Mouse (Mus musculus): ENCODE data around the gene Tagln2. TPM values are rescaled to one million over a fixed set of nuclear protein-coding genes. Genes with fewer than 3 reads are reported as not detected.

Gene Tagln2
- polyA plus RNA-seq, 1 experiment from 2014 or later: 43.5 TPM

- 82% methylated on average over 3 of the region's 3 CpGs for WGBS
- no peak for ATAC-seq (ENCODE audit: low FRiP score, low TSS enrichment)
- no peaks in the 10 kb centered on the region for H3K27me3 ChIP-seq (ENCODE audit: control insufficient read depth, insufficient read depth, low read length)
- H3K4me1 ChIP-seq (ENCODE audit: control insufficient read depth, insufficient read depth, low read length): no peaks in the 10 kb centered on the region
- H3K36me3 ChIP-seq (ENCODE audit: control insufficient read depth, insufficient read depth, low read length): no peaks in the 10 kb centered on the region
- H3K27ac ChIP-seq (replicated peaks; ENCODE audit: low read depth, low read length): no peak overlapping the region
- no peaks in the 10 kb centered on the region for H3K9me3 ChIP-seq (ENCODE audit: control insufficient read depth, low read length)
- no peak overlapping the region for H3K4me3 ChIP-seq (replicated peaks; ENCODE audit: low read depth, low read length)
- H3K9ac ChIP-seq (replicated peaks; ENCODE audit: low read length): no peak overlapping the region
- H3K4me2 ChIP-seq (ENCODE audit: low read length): no peak overlapping the region
- no peak for DNase-seq
Observed at GRCm38 (mm10) chr1:172474196-172474595, 25.7 kb upstream of the Tagln2 start.

DNA sequence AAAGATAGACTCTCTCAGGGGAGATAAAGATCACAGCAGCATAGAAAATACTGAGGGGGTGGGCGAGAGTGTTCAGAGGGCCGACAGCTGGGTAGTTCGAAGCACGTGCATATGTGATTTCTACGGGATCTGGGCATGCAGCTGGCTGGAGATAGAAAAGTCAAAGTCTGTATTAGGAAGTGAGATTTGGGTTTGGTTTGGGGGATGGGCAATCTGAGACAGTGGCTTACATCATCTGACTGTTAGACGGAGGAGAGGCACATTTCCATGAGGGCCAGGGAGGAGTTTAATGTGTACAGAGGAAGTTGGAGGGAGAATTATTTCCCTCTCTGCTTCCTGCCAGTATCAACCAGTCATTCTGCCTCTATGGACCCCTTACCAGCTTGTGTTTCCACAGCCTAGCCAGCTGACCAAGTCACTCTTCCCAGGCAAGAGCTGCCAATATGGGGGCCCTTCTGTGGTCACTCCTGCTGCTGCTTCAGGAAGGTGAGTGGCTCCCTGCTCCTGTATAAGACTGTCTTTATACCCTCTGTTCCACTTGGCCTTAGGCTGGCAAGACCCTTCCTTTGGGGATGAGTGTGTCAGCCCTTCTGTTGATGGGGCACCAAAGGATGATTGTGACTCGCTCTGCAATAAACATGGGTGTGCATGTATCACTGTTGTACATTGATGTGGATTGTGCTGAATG, 24.6 kb upstream of the Tagln2 start, which contains the start of gene Slamf9:
Gene Slamf9 (plus strand): TSS at position 305 of the 688 bp plus-strand sequence.
- Histone ChIP-seq H3K9ac (replicated peaks; ENCODE audit: low read length) (no peak within 1 kb of the TSS), H3K27me3 (ENCODE audit: control insufficient read depth, insufficient read depth, low read length) (no peaks in the 10 kb centered on the region), H3K4me3 (replicated peaks; ENCODE audit: low read depth, low read length) (no peak within 1 kb of the TSS), H3K4me1 (ENCODE audit: control insufficient read depth, insufficient read depth, low read length) (no peaks in the 10 kb centered on the region), H3K27ac (replicated peaks; ENCODE audit: low read depth, low read length) (no peak within 1 kb of the TSS), H3K4me2 (ENCODE audit: low read length) (no peak within 1 kb of the TSS), H3K9me3 (ENCODE audit: control insufficient read depth, low read length) (no peaks in the 10 kb centered on the region), H3K36me3 (ENCODE audit: control insufficient read depth, insufficient read depth, low read length) (no peaks in the 10 kb centered on the region)
- 73% methylated on average over 7 of the region's 7 CpGs for WGBS
- DNase-seq (no peak), ATAC-seq (ENCODE audit: low FRiP score, low TSS enrichment) (no peak)

GRCm38 (mm10) chr1:172478020-172478419, 21.8 kb upstream of the Tagln2 start:
- DNase-seq: no peak
- Histone ChIP-seq H3K27ac (replicated peaks; ENCODE audit: low read depth, low read length) (no peak overlapping the region), H3K4me1 (ENCODE audit: control insufficient read depth, insufficient read depth, low read length) (peaks cover 7% of the 10 kb centered on the region; the same call in 1 of the 2 replicates), H3K4me3 (replicated peaks; ENCODE audit: low read depth, low read length) (no peak overlapping the region), H3K9me3 (ENCODE audit: control insufficient read depth, low read length) (no peaks in the 10 kb centered on the region), H3K36me3 (ENCODE audit: control insufficient read depth, insufficient read depth, low read length) (no peaks in the 10 kb centered on the region), H3K9ac (replicated peaks; ENCODE audit: low read length) (no peak overlapping the region), H3K4me2 (ENCODE audit: low read length) (no peak overlapping the region), H3K27me3 (ENCODE audit: control insufficient read depth, insufficient read depth, low read length) (no peaks in the 10 kb centered on the region)
- WGBS: 79% methylated on average over 5 of the region's 5 CpGs
- no peak for ATAC-seq (ENCODE audit: low FRiP score, low TSS enrichment)

- DNase-seq (no peak), ATAC-seq (ENCODE audit: low FRiP score, low TSS enrichment) (no peak)
- Histone ChIP-seq H3K4me2 (ENCODE audit: low read length) (no peak overlapping the region), H3K36me3 (ENCODE audit: control insufficient read depth, insufficient read depth, low read length) (no peaks in the 10 kb centered on the region), H3K27ac (replicated peaks; ENCODE audit: low read depth, low read length) (no peak overlapping the region), H3K9me3 (ENCODE audit: control insufficient read depth, low read length) (no peaks in the 10 kb centered on the region), H3K4me3 (replicated peaks; ENCODE audit: low read depth, low read length) (no peak overlapping the region), H3K9ac (replicated peaks; ENCODE audit: low read length) (no peak overlapping the region), H3K27me3 (ENCODE audit: control insufficient read depth, insufficient read depth, low read length) (no peaks in the 10 kb centered on the region), H3K4me1 (ENCODE audit: control insufficient read depth, insufficient read depth, low read length) (peaks cover 31% of the 10 kb centered on the region)
- WGBS: 92% methylated on average over 4 of the region's 4 CpGs
Observed at GRCm38 (mm10) chr1:172480376-172480775, 19.5 kb upstream of the Tagln2 start.

DNA sequence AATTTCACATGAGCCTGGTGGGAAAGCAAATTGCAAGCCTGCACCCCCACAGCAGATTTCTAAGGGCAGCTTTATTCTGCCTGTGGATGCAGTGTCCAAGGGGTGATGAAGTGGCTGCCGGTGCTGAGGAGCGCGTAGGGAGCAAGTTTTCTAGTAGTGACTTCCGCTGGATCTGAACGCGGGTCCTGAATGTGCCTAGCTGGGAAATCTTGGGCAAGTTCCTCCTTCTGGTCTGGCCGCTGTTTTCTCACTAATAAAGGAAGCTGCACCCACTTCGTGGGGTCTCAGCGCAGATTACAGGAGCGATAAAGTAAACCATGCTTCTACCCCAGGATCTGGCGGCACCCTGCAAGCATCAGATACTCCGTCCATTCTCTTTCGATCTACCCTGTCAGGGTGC, 18.7 kb upstream of the Tagln2 start:
- Histone ChIP-seq H3K27ac (replicated peaks; ENCODE audit: low read depth, low read length) (no peak overlapping the region), H3K36me3 (ENCODE audit: control insufficient read depth, insufficient read depth, low read length) (no peaks in the 10 kb centered on the region), H3K4me2 (ENCODE audit: low read length) (peak overlapping the region; percentile 86), H3K9me3 (ENCODE audit: control insufficient read depth, low read length) (no peaks in the 10 kb centered on the region), H3K27me3 (ENCODE audit: control insufficient read depth, insufficient read depth, low read length) (no peaks in the 10 kb centered on the region), H3K4me1 (ENCODE audit: control insufficient read depth, insufficient read depth, low read length) (peaks cover 38% of the 10 kb centered on the region), H3K4me3 (replicated peaks; ENCODE audit: low read depth, low read length) (peak overlapping the region; percentile 72), H3K9ac (replicated peaks; ENCODE audit: low read length) (peak overlapping the region; percentile 81; the same call in 1 of the 2 replicates)
- DNase-seq (no peak), ATAC-seq (ENCODE audit: low FRiP score, low TSS enrichment) (no peak)
- WGBS: 18% methylated on average over 13 of the region's 13 CpGs

- H3K9ac ChIP-seq (replicated peaks; ENCODE audit: low read length): peak within 1 kb of the TSS; percentile 81
- no peaks in the 10 kb centered on the region for H3K36me3 ChIP-seq (ENCODE audit: control insufficient read depth, insufficient read depth, low read length)
- ATAC-seq (ENCODE audit: low FRiP score, low TSS enrichment) (peak; percentile 92), DNase-seq (peak; percentile 98)
- no peaks in the 10 kb centered on the region for H3K27me3 ChIP-seq (ENCODE audit: control insufficient read depth, insufficient read depth, low read length)
- H3K4me1 ChIP-seq (ENCODE audit: control insufficient read depth, insufficient read depth, low read length): peaks cover 44% of the 10 kb centered on the region
- peak within 1 kb of the TSS; percentile 86 for H3K4me2 ChIP-seq (ENCODE audit: low read length)
- peak within 1 kb of the TSS; percentile 78 for H3K27ac ChIP-seq (replicated peaks; ENCODE audit: low read depth, low read length)
- under 1% methylated on average over 38 of the region's 38 CpGs for WGBS
- no peaks in the 10 kb centered on the region for H3K9me3 ChIP-seq (ENCODE audit: control insufficient read depth, low read length)
- H3K4me3 ChIP-seq (replicated peaks; ENCODE audit: low read depth, low read length): peak within 1 kb of the TSS; percentile 72
Observed at GRCm38 (mm10) chr1:172481540-172482280, 18.1 kb upstream of the Tagln2 start, which contains the start of gene Igsf9. Gene Igsf9 (plus strand): TSS chr1:172481788.

GRCm38 (mm10) chr1:172482518-172483360, 17.1 kb upstream of the Tagln2 start:
- DNase-seq: peak; percentile 55
- peaks cover 54% of the 10 kb centered on the region for H3K4me1 ChIP-seq (ENCODE audit: control insufficient read depth, insufficient read depth, low read length)
- 2% methylated on average over 12 of the region's 12 CpGs for WGBS

GRCm38 (mm10) chr1:172483361-172483660, 16.5 kb upstream of the Tagln2 start:
- H3K36me3 ChIP-seq (ENCODE audit: control insufficient read depth, insufficient read depth, low read length): peaks cover 6% of the 10 kb centered on the region; the same call in 1 of the 2 replicates
- peak overlapping the region; percentile 81 for H3K9ac ChIP-seq (replicated peaks; ENCODE audit: low read length)
- no peaks in the 10 kb centered on the region for H3K27me3 ChIP-seq (ENCODE audit: control insufficient read depth, insufficient read depth, low read length)
- peak overlapping the region; percentile 78; the same call in 1 of the 2 replicates for H3K27ac ChIP-seq (replicated peaks; ENCODE audit: low read depth, low read length)
- DNase-seq (peak; percentile 57), ATAC-seq (ENCODE audit: low FRiP score, low TSS enrichment) (no peak)
- H3K4me2 ChIP-seq (ENCODE audit: low read length): peak overlapping the region; percentile 86
- peak overlapping the region; percentile 72 for H3K4me3 ChIP-seq (replicated peaks; ENCODE audit: low read depth, low read length)
- H3K4me1 ChIP-seq (ENCODE audit: control insufficient read depth, insufficient read depth, low read length): peaks cover 59% of the 10 kb centered on the region
- 6% methylated on average over 4 of the region's 4 CpGs for WGBS
- no peaks in the 10 kb centered on the region for H3K9me3 ChIP-seq (ENCODE audit: control insufficient read depth, low read length)

More at GRCm38 (mm10) chr1:172482518-172483360, 17.1 kb upstream of the Tagln2 start:
- ATAC-seq (ENCODE audit: low FRiP score, low TSS enrichment): peak; percentile 18; the same call in 1 of the 2 replicates
- H3K27me3 ChIP-seq (ENCODE audit: control insufficient read depth, insufficient read depth, low read length): no peaks in the 10 kb centered on the region
- H3K4me2 ChIP-seq (ENCODE audit: low read length): peak overlapping the region; percentile 86
- peak overlapping the region; percentile 72 for H3K4me3 ChIP-seq (replicated peaks; ENCODE audit: low read depth, low read length)
- H3K9ac ChIP-seq (replicated peaks; ENCODE audit: low read length): peak overlapping the region; percentile 81
- peak overlapping the region; percentile 78 for H3K27ac ChIP-seq (replicated peaks; ENCODE audit: low read depth, low read length)
- peaks cover 4% of the 10 kb centered on the region; the same call in 1 of the 2 replicates for H3K36me3 ChIP-seq (ENCODE audit: control insufficient read depth, insufficient read depth, low read length)
- H3K9me3 ChIP-seq (ENCODE audit: control insufficient read depth, low read length): no peaks in the 10 kb centered on the region

Data from midbrain, embryonic 14.5 days (tissue).